Mouse (Mus musculus): ENCODE results near the gene Nedd9.
"Not testable (repeated sequence)": the region's sequence is repeated elsewhere in the genome, so short reads cannot be mapped to it uniquely, and the experiment has no call there.

The Nedd9 gene

GRCm38 (mm10) chr13:41374886-41375285, 112.3 kb downstream of the Nedd9 start:
- no peak for DNase-seq (ENCODE audit: low read depth, low spot score)

- DNase-seq (ENCODE audit: low read depth, low spot score) = no peak
Measured at GRCm38 (mm10) chr13:41372555-41373460, 114.4 kb downstream of the Nedd9 start.

GRCm38 (mm10) chr13:41371547-41371946, 115.6 kb downstream of the Nedd9 start:
- no peak for DNase-seq (ENCODE audit: low read depth, low spot score)

- no peak for DNase-seq (ENCODE audit: low read depth, low spot score)
Measured at GRCm38 (mm10) chr13:41368612-41369011, 118.5 kb downstream of the Nedd9 start.

GRCm38 (mm10) chr13:41367176-41367611, 120.0 kb downstream of the Nedd9 start:
- DNase-seq (ENCODE audit: low read depth, low spot score) = no peak

- not testable (repeated sequence) for DNase-seq (ENCODE audit: low read depth, low spot score)
Measured at GRCm38 (mm10) chr13:41366609-41367008, 120.6 kb downstream of the Nedd9 start.

- DNase-seq (ENCODE audit: low read depth, low spot score) = no peak
Measured at GRCm38 (mm10) chr13:41364273-41364672, 122.9 kb downstream of the Nedd9 start.

GRCm38 (mm10) chr13:41362909-41363308, 124.3 kb downstream of the Nedd9 start:
- no peak for DNase-seq (ENCODE audit: low read depth, low spot score)

- DNase-seq (ENCODE audit: low read depth, low spot score) = no peak
Measured at GRCm38 (mm10) chr13:41360272-41360815, 126.8 kb downstream of the Nedd9 start.

- no peak for DNase-seq (ENCODE audit: low read depth, low spot score)
Measured at GRCm38 (mm10) chr13:41359330-41360215, 127.6 kb downstream of the Nedd9 start.

- peak; percentile 93 for DNase-seq (ENCODE audit: low read depth, low spot score)
Measured at GRCm38 (mm10) chr13:41358480-41359180, 128.5 kb downstream of the Nedd9 start.

- no peak for DNase-seq (ENCODE audit: low read depth, low spot score)
Measured at GRCm38 (mm10) chr13:41358009-41358408, 129.2 kb downstream of the Nedd9 start.

GRCm38 (mm10) chr13:41357586-41357985, 129.6 kb downstream of the Nedd9 start:
- no peak for DNase-seq (ENCODE audit: low read depth, low spot score)

- DNase-seq (ENCODE audit: low read depth, low spot score) = no peak
Measured at GRCm38 (mm10) chr13:41357161-41357560, 130.0 kb downstream of the Nedd9 start.

- DNase-seq (ENCODE audit: low read depth, low spot score) = no peak
Measured at GRCm38 (mm10) chr13:41355552-41355951, 131.6 kb downstream of the Nedd9 start.

GRCm38 (mm10) chr13:41354591-41354990, 132.6 kb downstream of the Nedd9 start:
- DNase-seq (ENCODE audit: low read depth, low spot score) = no peak

- DNase-seq (ENCODE audit: low read depth, low spot score) = no peak
Measured at GRCm38 (mm10) chr13:41353676-41354075, 133.5 kb downstream of the Nedd9 start.

- no peak for DNase-seq (ENCODE audit: low read depth, low spot score)
Measured at GRCm38 (mm10) chr13:41352352-41352751, 134.8 kb downstream of the Nedd9 start.

- no peak for DNase-seq (ENCODE audit: low read depth, low spot score)
Measured at GRCm38 (mm10) chr13:41350589-41350988, 136.6 kb downstream of the Nedd9 start.

GRCm38 (mm10) chr13:41349770-41350169, 137.4 kb downstream of the Nedd9 start:
- DNase-seq (ENCODE audit: low read depth, low spot score) = no peak

- DNase-seq (ENCODE audit: low read depth, low spot score) = no peak
Measured at GRCm38 (mm10) chr13:41345756-41346155, 141.4 kb downstream of the Nedd9 start.

All from forelimb bud, embryonic 11.5 days (tissue).